8 mouse cellular contexts compared by ENCODE assay signal in genomic region chr11:116274045-116274666, GRCm38 (mm10). TPM values are rescaled to one million over a fixed set of nuclear protein-coding genes. Genes with fewer than 3 reads are reported as not detected.
DNase-seq lines count a peak whose midpoint lies in the region; ATAC-seq and TF ChIP-seq lines count a peak whose summit lies in the region.

Gene Srp68, minus strand, starts transcription at chr11:116274217.

- 3% methylated on average over 32 of the region's 32 CpGs for WGBS in embryonic facial prominence, embryonic 13.5 days
- WGBS in kidney, adult 2 months, result under 1% methylated on average over 32 of the region's 32 CpGs
- 5% methylated on average over 32 of the region's 32 CpGs for WGBS in limb, embryonic 12.5 days
- 2% methylated on average over 32 of the region's 32 CpGs for WGBS in midbrain, embryonic 15.5 days
- WGBS in spleen, adult 2 months, result 1% methylated on average over 32 of the region's 32 CpGs

- peak; percentile 97 for ATAC-seq in embryonic facial prominence, embryonic 13.5 days (ENCODE audit: insufficient number of reproducible peaks, insufficient read depth, low FRiP score, low TSS enrichment, low read depth)
- ATAC-seq in limb, embryonic 12.5 days (ENCODE audit: insufficient number of reproducible peaks, insufficient read depth, low FRiP score, low TSS enrichment, low read depth), result peak; percentile 96
- ATAC-seq in midbrain, embryonic 15.5 days (replicated peaks), result peak; percentile 99

- peak within 1 kb of the TSS; percentile 91 for H3K27ac ChIP-seq in embryonic facial prominence, embryonic 13.5 days
- peak within 1 kb of the TSS; percentile 86 for H3K27ac ChIP-seq in kidney, adult 2 months (ENCODE audit: insufficient read depth, low read depth, low read length)
- peak within 1 kb of the TSS; percentile 91 for H3K27ac ChIP-seq in limb, embryonic 12.5 days
- peak within 1 kb of the TSS; percentile 84 for H3K27ac ChIP-seq in midbrain, embryonic 15.5 days
- peak within 1 kb of the TSS; percentile 48 for H3K27ac ChIP-seq in spleen, adult 2 months (ENCODE audit: insufficient read depth, low read length)

- H3K9me3 ChIP-seq in embryonic facial prominence, embryonic 13.5 days, result no peaks in the 10 kb centered on the region
- H3K9me3 ChIP-seq in limb, embryonic 12.5 days, result no peaks in the 10 kb centered on the region
- H3K9me3 ChIP-seq in midbrain, embryonic 15.5 days, result no peaks in the 10 kb centered on the region

- peak within 1 kb of the TSS; percentile 65 for H3K4me2 ChIP-seq in embryonic facial prominence, embryonic 13.5 days
- H3K4me2 ChIP-seq in limb, embryonic 12.5 days, result peak within 1 kb of the TSS; percentile 73
- peak within 1 kb of the TSS; percentile 89 for H3K4me2 ChIP-seq in midbrain, embryonic 15.5 days

- peaks cover 27% of the 10 kb centered on the region for H3K36me3 ChIP-seq in embryonic facial prominence, embryonic 13.5 days
- no peaks in the 10 kb centered on the region for H3K36me3 ChIP-seq in kidney, adult 2 months (ENCODE audit: control insufficient read depth, insufficient read depth, low read length)
- peaks cover 34% of the 10 kb centered on the region for H3K36me3 ChIP-seq in limb, embryonic 12.5 days
- 0 out of 2 replicates have a peak, but pooled peaks cover 2% of the 10 kb centered on the region for H3K36me3 ChIP-seq in midbrain, embryonic 15.5 days (replicated peaks)
- H3K36me3 ChIP-seq in spleen, adult 2 months (ENCODE audit: control insufficient read depth, insufficient read depth, low read length), result peaks cover 13% of the 10 kb centered on the region

- no peaks in the 10 kb centered on the region for H3K27me3 ChIP-seq in embryonic facial prominence, embryonic 13.5 days
- H3K27me3 ChIP-seq in kidney, adult 2 months (replicated peaks; ENCODE audit: control insufficient read depth, insufficient read depth, low read length), result no peaks in the 10 kb centered on the region
- peaks cover 6% of the 10 kb centered on the region; the same call in 1 of the 2 replicates for H3K27me3 ChIP-seq in limb, embryonic 12.5 days
- H3K27me3 ChIP-seq in midbrain, embryonic 15.5 days (replicated peaks), result no peaks in the 10 kb centered on the region
- no peaks in the 10 kb centered on the region for H3K27me3 ChIP-seq in spleen, adult 2 months (ENCODE audit: control insufficient read depth, insufficient read depth, low read length)

- peak; percentile 90 for DNase-seq in 3134 (ENCODE audit: extremely low read depth, insufficient read length, low spot score)
- DNase-seq in adrenal gland, postnatal 36 days, result peak; percentile 96 to 97
- peak; percentile 95 to 97 for DNase-seq in heart, adult 18-20 months
- DNase-seq in kidney, adult 2 months, result peak; percentile 96
- peak; percentile 69 to 92 for DNase-seq in spleen, adult 2 months (ENCODE audit: low read depth in 1 of 2, low spot score in 2 of 2)

- H3K9ac ChIP-seq in embryonic facial prominence, embryonic 13.5 days, result peak within 1 kb of the TSS; percentile 98
- peak within 1 kb of the TSS; percentile 94 for H3K9ac ChIP-seq in limb, embryonic 12.5 days (replicated peaks)
- H3K9ac ChIP-seq in midbrain, embryonic 15.5 days, result peak within 1 kb of the TSS; percentile 73

- no peak for TF ChIP-seq CTCF in kidney, adult 2 months (conservative IDR thresholded peaks at IDR 0.05; ENCODE audit: insufficient read depth, insufficient read length, low read depth, low read length)
- TF ChIP-seq CTCF in spleen, adult 2 months (IDR thresholded peaks at IDR 0.05; ENCODE audit: extremely low read depth, insufficient read depth, insufficient read length, insufficient replicate concordance), result no peak

- TF ChIP-seq POLR2A in kidney, adult 2 months (IDR thresholded peaks at IDR 0.05; ENCODE audit: low read depth, low read length), result peak; percentile 72
- peak; percentile 82 for TF ChIP-seq POLR2A in spleen, adult 2 months (IDR thresholded peaks at IDR 0.05; ENCODE audit: low read depth, low read length)

- peak within 1 kb of the TSS; percentile 99 for H3K4me3 ChIP-seq in embryonic facial prominence, embryonic 13.5 days
- H3K4me3 ChIP-seq in kidney, adult 2 months (ENCODE audit: insufficient read depth, low read depth, low read length), result peak within 1 kb of the TSS; percentile 80
- peak within 1 kb of the TSS; percentile 97 for H3K4me3 ChIP-seq in limb, embryonic 12.5 days (replicated peaks)
- H3K4me3 ChIP-seq in midbrain, embryonic 15.5 days, result peak within 1 kb of the TSS; percentile 85
- peak within 1 kb of the TSS; percentile 78 for H3K4me3 ChIP-seq in spleen, adult 2 months (ENCODE audit: extremely low read depth, insufficient read depth, insufficient read length)

- H3K4me1 ChIP-seq in embryonic facial prominence, embryonic 13.5 days, result peaks cover 34% of the 10 kb centered on the region
- peaks cover 8% of the 10 kb centered on the region; the same call in 1 of the 2 replicates for H3K4me1 ChIP-seq in kidney, adult 2 months (ENCODE audit: control insufficient read depth, insufficient read depth, low read length)
- peaks cover 19% of the 10 kb centered on the region for H3K4me1 ChIP-seq in limb, embryonic 12.5 days (replicated peaks)
- peaks cover 28% of the 10 kb centered on the region for H3K4me1 ChIP-seq in midbrain, embryonic 15.5 days
- H3K4me1 ChIP-seq in spleen, adult 2 months (ENCODE audit: control insufficient read depth, insufficient read depth, insufficient read length), result peaks cover 3% of the 10 kb centered on the region; the same call in 1 of the 2 replicates

RNA-seq across cellular contexts. Expression of gene Srp68, which starts in this region (rescaled TPM):
- 10 to 100 TPM; 77.4 to 81.8 TPM for total RNA-seq in adrenal gland, postnatal 36 days (2021)
- 95.2 and 97.5 TPM in 2 replicates for polyA plus RNA-seq in embryonic facial prominence, embryonic 13.5 days (2015; fragmentation: Nextera tagmentation; extraction: Ambion mirVana)
- total RNA-seq in heart, adult 18-20 months (2021), result 10 to 100 TPM; 59.0 to 67.2 TPM
- polyA plus RNA-seq in kidney, adult 2 months (2012; rRNA removed), result 53.7 and 53.8 TPM in 2 replicates
- 110 and 112 TPM in 2 replicates for polyA plus RNA-seq in limb, embryonic 12.5 days (2016; fragmentation: Nextera tagmentation; extraction: Ambion mirVana)
- polyA plus RNA-seq in midbrain, embryonic 15.5 days (2015; fragmentation: Nextera tagmentation; extraction: Ambion mirVana), result 62.4 and 63.5 TPM in 2 replicates
- 25.4 and 27.0 TPM in 2 replicates for polyA plus RNA-seq in spleen, adult 2 months (2012; rRNA removed)

Comparison
In these comparisons a context has a peak if more than half of its experiments do, and no peak if none do; other contexts are left out.
1. Peak in every context shown above with its lines: DNase-seq, ATAC-seq, H3K4me3 ChIP-seq and H3K27ac ChIP-seq.